Mouse (Mus musculus) bone marrow, adult 2 months (tissue): ENCODE measurements around the gene Tbc1d4.

ENCODE experiments used
- CTCF ChIP-seq: fragments of 200-500 bp; IDR thresholded peaks from 2 replicates; pipeline ENCODE4 v1.5.1; 2011; ENCODE audit warnings: low read length, control low read depth; ENCODE audit not compliant: control insufficient read depth, insufficient read depth
- POLR2A ChIP-seq: fragments of 200-500 bp; IDR thresholded peaks from 2 replicates; pipeline ENCODE4 v1.6.1; 2011; ENCODE audit warnings: low read depth, mild to moderate bottlenecking, control low read depth, low read length, borderline replicate concordance; ENCODE audit not compliant: control insufficient read depth

DNA sequence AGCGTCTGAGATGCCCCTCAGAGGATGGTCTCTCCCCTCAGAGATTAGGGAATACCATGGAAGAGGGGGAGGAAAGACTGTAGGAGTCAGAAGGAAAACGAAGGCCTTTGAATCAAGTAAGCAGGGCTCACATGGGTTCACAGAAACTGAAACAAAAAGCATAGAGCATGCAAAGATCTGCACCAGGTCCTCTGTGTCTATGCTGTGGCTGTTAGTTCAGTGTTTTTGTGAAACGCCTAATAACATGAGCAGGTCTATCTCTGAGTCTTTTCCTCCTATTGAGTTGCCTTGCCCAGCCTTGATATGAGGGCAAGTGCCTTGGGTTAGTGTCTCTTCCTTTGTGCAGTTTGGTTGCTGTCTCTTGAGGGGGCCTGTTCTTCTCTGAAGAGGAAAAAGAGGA, 49.5 kb downstream of the Tbc1d4 start:
- TF ChIP-seq CTCF (no peak), POLR2A (no peak)
